Mouse (Mus musculus) ES-E14 (cell line): ENCODE measurements around the gene Tnnt2. TPM values are rescaled to one million over a fixed set of nuclear protein-coding genes. Genes with fewer than 3 reads are reported as not detected.

Experiments used
- DNase-seq: peaks from one replicate; pipeline ENCODE4 v3.0.0-alpha.2; 2013; ENCODE audit warnings: low read depth, low spot score
- H3K27ac ChIP-seq: 2 replicates; pipeline ENCODE4 v1.5.1; 2012; ENCODE audit warnings: low read depth, mild to moderate bottlenecking, low read length, moderate library complexity, mixed read lengths; ENCODE audit not compliant: poor library complexity, insufficient read depth, severe bottlenecking
- H3K36me3 ChIP-seq: 2 replicates; pipeline ENCODE4 v1.6.1; 2012; ENCODE audit warnings: mild to moderate bottlenecking, low read length, moderate library complexity, mixed read lengths; ENCODE audit not compliant: control insufficient read depth, poor library complexity, insufficient read depth, severe bottlenecking
- H3K4me1 ChIP-seq, 2 experiments: fragments of 150-350 bp in 1 of 2; sonication (generic) in 1 of 2; 2 replicates each; pipeline ENCODE4 v1.6.1; 2012; ENCODE audit warnings: low read length in 2 of 2, mild to moderate bottlenecking in 1 of 2, mixed read lengths in 1 of 2; ENCODE audit not compliant: control insufficient read depth in 2 of 2, insufficient read depth in 2 of 2, poor library complexity in 1 of 2
- H3K4me3 ChIP-seq, 2 experiments: fragments of 150-350 bp in 1 of 2; sonication (generic) in 1 of 2; 2 replicates each; pipeline ENCODE4 v1.5.1; 2012; ENCODE audit warnings: low read length in 2 of 2, low read depth in 1 of 2, mild to moderate bottlenecking in 1 of 2, mixed read lengths in 1 of 2; ENCODE audit not compliant: insufficient read depth in 1 of 2, poor library complexity in 1 of 2, severe bottlenecking in 1 of 2
- H3K9ac ChIP-seq: 2 replicates; pipeline ENCODE4 v1.6.1; 2012; ENCODE audit warnings: low read depth, mild to moderate bottlenecking, low read length, mixed read lengths; ENCODE audit not compliant: poor library complexity, insufficient read depth, severe bottlenecking
- H3K9me3 ChIP-seq: fragments of 150-350 bp; sonication (generic); 2 replicates; pipeline ENCODE4 v1.6.1; 2012; ENCODE audit warnings: low read depth, mild to moderate bottlenecking, low read length; ENCODE audit not compliant: control insufficient read depth, insufficient read depth
- CHD2 ChIP-seq: IDR thresholded peaks from 2 replicates; pipeline ENCODE4 v1.6.1; 2014; ENCODE audit warnings: mild to moderate bottlenecking, low read depth, low read length, inconsistent platforms
- HCFC1 ChIP-seq: IDR thresholded peaks from 2 replicates; pipeline ENCODE4 v1.6.1; 2012; ENCODE audit warnings: low read length, inconsistent platforms, borderline replicate concordance; ENCODE audit not compliant: insufficient read depth
- MAFK ChIP-seq: IDR thresholded peaks from 2 replicates; pipeline ENCODE4 v1.6.1; 2014; ENCODE audit warnings: mild to moderate bottlenecking, low read depth, low read length, inconsistent platforms; ENCODE audit not compliant: insufficient read depth
- ZC3H11A ChIP-seq: IDR thresholded peaks from 2 replicates; pipeline ENCODE4 v1.6.1; 2012; ENCODE audit warnings: low read depth, mild to moderate bottlenecking, inconsistent platforms, low read length, borderline replicate concordance
- ZNF384 ChIP-seq: IDR thresholded peaks from 2 replicates; pipeline ENCODE4 v1.6.1; 2012; ENCODE audit warnings: low read depth, low read length, inconsistent platforms
- in situ Hi-C, 2 experiments: fragments of 600-800 bp; cut with MboI; formaldehyde crosslinking; loops; one replicate each; pipeline ENCODE4 v1.15.1; 2025; ENCODE audit warnings: low sequenced_read_pairs in 2 of 2, inconsistent platforms in 1 of 2; ENCODE audit not compliant: unreplicated experiment in 2 of 2
- total RNA-seq: library from RNA; depleted of rRNA; stranded (reverse); fragments of 300-350 nt; gene quantifications from 2 replicates; pipeline ENCODE4 v1.2.3, GENCODE M21; 2012

Tnnt2 gene
- total RNA-seq, 1 experiment = 2.5 TPM

GRCm38 (mm10) chr1:135820736-135821364 lies 15.3 kb upstream of the Tnnt2 start:
- Histone ChIP-seq H3K4me1 (peaks cover 4 to 17% of the 10 kb centered on the region in 2 experiments; a peak in 2 of 4 replicates), H3K9me3 (no peaks in the 10 kb centered on the region), H3K27ac (no peak overlapping the region), H3K4me3 (no peak overlapping the region), H3K9ac (no peak overlapping the region), H3K36me3 (peaks cover 3% of the 10 kb centered on the region; the same call in 1 of the 2 replicates)
- DNase-seq = no peak
- in situ Hi-C loops = no loop called here
- TF ChIP-seq MAFK = no peak

DNA sequence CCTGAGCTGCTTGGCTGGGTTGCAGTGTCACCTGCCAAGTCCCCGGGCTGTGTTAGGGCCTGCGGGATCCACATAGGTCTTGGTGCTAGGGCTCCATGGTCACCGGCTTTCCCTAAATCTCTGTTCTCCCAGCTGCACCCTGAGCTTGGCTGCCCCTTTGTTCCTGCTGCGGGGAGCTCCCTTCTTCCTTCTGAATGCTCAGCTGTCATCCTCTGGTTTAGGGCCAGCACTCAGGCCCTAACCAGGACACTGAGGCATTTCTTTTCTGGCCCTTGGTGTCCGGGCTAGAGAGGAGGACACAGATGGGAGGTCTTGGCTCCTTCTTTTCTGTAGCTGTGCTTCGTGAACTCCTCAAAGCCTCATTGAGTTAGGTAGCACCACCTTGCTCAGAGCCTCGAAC lies 14.4 kb upstream of the Tnnt2 start:
- in situ Hi-C loops = no loop called here

DNA sequence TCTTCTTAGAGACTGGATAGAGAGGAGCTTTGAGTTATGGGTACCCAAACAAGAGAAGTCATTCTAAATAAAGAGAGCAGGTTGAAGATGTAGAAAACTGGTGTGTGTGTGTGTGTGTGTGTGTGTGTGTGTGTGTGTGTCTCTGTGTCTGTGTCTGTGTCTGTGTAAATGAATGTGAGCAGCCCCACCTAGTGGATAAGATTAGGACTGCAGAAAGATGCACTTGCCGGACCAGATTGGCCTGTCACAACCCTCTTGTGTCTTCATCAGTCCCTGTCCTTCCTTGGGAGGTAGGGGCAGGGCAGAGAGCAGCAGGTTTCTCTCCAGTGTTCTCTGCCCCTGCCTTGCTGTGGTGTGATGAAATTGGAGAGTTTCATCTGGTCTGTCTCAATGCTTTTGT lies 7.2 kb upstream of the Tnnt2 start:
- peak; percentile 63 for DNase-seq
- Histone ChIP-seq H3K9me3 (no peaks in the 10 kb centered on the region), H3K36me3 (peaks cover 23% of the 10 kb centered on the region; the same call in 1 of the 2 replicates), H3K4me1 (0 out of 4 replicates have a peak, but pooled peaks cover 0 to 2% of the 10 kb centered on the region in 2 experiments), H3K27ac (no peak overlapping the region), H3K4me3 (no peak overlapping the region), H3K9ac (no peak overlapping the region)
- in situ Hi-C loops = no loop called here
- TF ChIP-seq CHD2 (no peak), ZC3H11A (0 out of 2 replicates have a peak, but pooled peaks have one; percentile 13), ZNF384 (no peak), HCFC1 (no peak)

More for the DNA sequence above, 14.4 kb upstream of the Tnnt2 start:
- Histone ChIP-seq H3K36me3 (peaks cover 8% of the 10 kb centered on the region; the same call in 1 of the 2 replicates), H3K4me1 (peaks cover 4 to 17% of the 10 kb centered on the region in 2 experiments; a peak in 2 of 4 replicates), H3K27ac (no peak overlapping the region), H3K9ac (no peak overlapping the region), H3K4me3 (no peak overlapping the region), H3K9me3 (no peaks in the 10 kb centered on the region)
- no peak for DNase-seq
- TF ChIP-seq ZNF384 (no peak), MAFK (no peak), CHD2 (no peak), ZC3H11A (no peak), HCFC1 (no peak)

DNA sequence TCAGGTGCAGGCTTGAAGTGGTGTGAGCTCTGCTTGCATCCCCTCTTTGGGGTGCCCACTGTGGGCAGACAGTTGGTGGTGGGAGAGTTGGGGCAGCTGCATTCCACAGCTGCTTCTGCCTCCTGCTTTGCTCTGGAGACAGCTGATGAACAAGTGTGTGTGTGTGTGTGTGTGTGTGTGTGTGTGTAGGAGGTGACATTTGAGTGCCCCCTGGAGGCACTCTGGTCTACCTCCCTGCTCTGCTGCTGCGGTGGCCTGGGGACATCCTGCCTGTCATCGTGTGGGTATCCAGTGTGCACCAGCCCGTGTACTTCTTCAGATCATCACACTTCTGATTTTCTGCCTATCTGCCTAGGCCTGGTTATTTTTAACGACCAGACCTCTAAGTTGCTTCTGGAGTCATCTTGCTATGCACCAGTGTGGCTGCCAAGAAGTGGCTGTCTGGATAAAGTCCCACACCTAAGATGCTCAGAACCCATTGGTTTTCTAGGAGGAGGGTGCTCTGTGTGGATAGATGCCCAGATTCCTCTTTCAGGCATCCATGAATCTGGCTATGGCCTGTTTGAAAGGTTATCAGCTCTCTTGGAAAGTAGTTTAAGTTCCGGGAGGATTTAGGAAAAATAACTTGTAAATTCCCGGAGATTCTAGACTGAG lies 1.8 kb upstream of the Tnnt2 start:
- no peak for DNase-seq
- Histone ChIP-seq H3K36me3 (peaks cover 3% of the 10 kb centered on the region; the same call in 1 of the 2 replicates), H3K9me3 (no peaks in the 10 kb centered on the region), H3K27ac (no peak overlapping the region), H3K9ac (no peak overlapping the region), H3K4me3 (no peak overlapping the region), H3K4me1 (peaks cover 0 to 2% of the 10 kb centered on the region in 2 experiments; a peak in 1 of 4 replicates)
- TF ChIP-seq MAFK (no peak), ZNF384 (no peak), HCFC1 (no peak), ZC3H11A (no peak)
- in situ Hi-C loops = no loop called here
